Mouse (Mus musculus) small intestine, adult 2 months (tissue): ENCODE data around the gene Thop1.

Experiments
- CTCF ChIP-seq: fragments of 200-500 bp; IDR thresholded peaks from 2 replicates; pipeline ENCODE4 v1.5.1; 2012; ENCODE audit warnings: low read depth, mild to moderate bottlenecking, control low read depth, inconsistent platforms, low read length, moderate library complexity, mixed read lengths; ENCODE audit not compliant: insufficient replicate concordance, insufficient read length; ENCODE audit errors: extremely low read depth
- POLR2A ChIP-seq: fragments of 200-500 bp; IDR thresholded peaks from 2 replicates; pipeline ENCODE4 v1.6.1; 2012; ENCODE audit warnings: low read depth, mild to moderate bottlenecking, control low read depth, inconsistent platforms, low read length, moderate library complexity

- TF ChIP-seq CTCF (no peak), POLR2A (no peak)
Measured at GRCm38 (mm10) chr10:81057406-81058130, 12.3 kb upstream of the Thop1 start.
